Mouse (Mus musculus) midbrain, embryonic 11.5 days (tissue): Measurements from ENCODE around the gene Begain. TPM values are rescaled to one million over a fixed set of nuclear protein-coding genes. Genes with fewer than 3 reads are reported as not detected.

Experiments used
- ATAC-seq: fragments of 200-750 bp; cut with Nextera tagmentation; 2 replicates; pipeline ENCODE4 v1.8.0; 2017; ENCODE audit warnings: moderate TSS enrichment, moderate library complexity; ENCODE audit not compliant: low FRiP score
- DNase-seq: peaks from one replicate; pipeline ENCODE4 v3.0.0; 2015; ENCODE audit warnings: low spot score; ENCODE audit errors: missing footprints
- H3K27ac ChIP-seq: fragments of 300-500 bp; sonication (generic); 2 replicates; pipeline ENCODE4 v1.5.1; 2014; ENCODE audit warnings: low read depth, low read length
- H3K27me3 ChIP-seq: fragments of 300-500 bp; sonication (generic); 2 replicates; pipeline ENCODE4 v1.6.1; 2014; ENCODE audit warnings: mild to moderate bottlenecking, low read length, moderate library complexity, mixed read lengths; ENCODE audit not compliant: control insufficient read depth, insufficient read depth
- H3K36me3 ChIP-seq: fragments of 300-500 bp; sonication (generic); 2 replicates; pipeline ENCODE4 v1.6.1; 2014; ENCODE audit warnings: mild to moderate bottlenecking, low read length, moderate library complexity, mixed read lengths; ENCODE audit not compliant: control insufficient read depth, insufficient read depth
- H3K4me1 ChIP-seq: fragments of 300-500 bp; sonication (generic); 2 replicates; pipeline ENCODE4 v1.6.1; 2014; ENCODE audit warnings: low read length; ENCODE audit not compliant: control insufficient read depth, insufficient read depth
- H3K4me2 ChIP-seq: fragments of 300-500 bp; sonication (generic); 2 replicates; pipeline ENCODE4 v1.6.1; 2014; ENCODE audit warnings: mild to moderate bottlenecking, moderate library complexity
- H3K4me3 ChIP-seq: fragments of 300-500 bp; sonication (generic); 2 replicates; pipeline ENCODE4 v1.5.1; 2014; ENCODE audit warnings: low read depth, low read length
- H3K9ac ChIP-seq: fragments of 300-500 bp; sonication (generic); 2 replicates; pipeline ENCODE4 v1.6.1; 2014; ENCODE audit warnings: low read length
- H3K9me3 ChIP-seq: fragments of 300-500 bp; sonication (generic); 2 replicates; pipeline ENCODE4 v1.6.1; 2016; ENCODE audit warnings: low read length; ENCODE audit not compliant: control insufficient read depth
- WGBS: fragments of 180-500 bp; shearing (Covaris S2); extraction: QIAGEN DNeasy Blood & Tissue Kit; methylation state at CpG from one replicate; pipeline ENCODE4 v1.1.7; 2014; 5-methylcytosine and 5-hydroxymethylcytosine counted together
- polyA plus RNA-seq: library from polyadenylated mRNA; unstranded; fragments of >200 nt; fragmentation: Nextera tagmentation; extraction: Ambion mirVana; gene quantifications from 2 replicates; pipeline ENCODE4 v1.2.1, GENCODE M21; 2014

Begain gene
- polyA plus RNA-seq, 1 experiment from 2014 or later, result 9.3 TPM

- no peak overlapping the region for H3K4me2 ChIP-seq
- peaks cover 12% of the 10 kb centered on the region for H3K4me1 ChIP-seq
- H3K36me3 ChIP-seq, result no peaks in the 10 kb centered on the region
- H3K27ac ChIP-seq, result no peak overlapping the region
- H3K9me3 ChIP-seq, result no peaks in the 10 kb centered on the region
- peaks cover 8% of the 10 kb centered on the region for H3K27me3 ChIP-seq
- no peak overlapping the region for H3K4me3 ChIP-seq
- no peak overlapping the region for H3K9ac ChIP-seq
- 96% methylated on average over 2 of the region's 2 CpGs for WGBS
- ATAC-seq (no peak), DNase-seq (no peak)
These were observed 31.0 kb downstream of the Begain start for GRCm38 (mm10) chr12:109037026-109037425.

DNA sequence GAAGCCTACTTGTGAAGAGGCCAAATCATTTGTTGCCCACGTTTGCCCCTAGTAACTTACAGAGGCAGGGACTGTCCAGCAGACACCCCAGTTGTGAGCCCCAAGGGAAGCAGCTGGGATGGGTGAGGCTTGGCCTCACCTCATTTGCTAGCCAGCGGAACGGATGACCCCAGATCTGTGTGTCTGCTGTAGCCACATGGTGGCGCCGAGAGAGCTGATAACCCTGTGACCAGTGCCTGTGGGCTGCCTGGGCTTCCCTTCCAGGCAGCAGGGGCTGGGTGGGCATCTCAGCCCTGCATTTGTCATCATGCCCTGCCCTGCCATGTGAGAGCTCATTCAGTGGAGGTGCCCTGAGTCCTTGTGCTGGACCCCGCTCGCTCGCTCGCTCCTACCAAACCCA is 44.2 kb downstream of the Begain start:
- Histone ChIP-seq H3K4me3 (no peak overlapping the region), H3K27ac (no peak overlapping the region), H3K4me1 (no peaks in the 10 kb centered on the region), H3K4me2 (no peak overlapping the region), H3K36me3 (no peaks in the 10 kb centered on the region), H3K27me3 (no peaks in the 10 kb centered on the region), H3K9ac (no peak overlapping the region), H3K9me3 (no peaks in the 10 kb centered on the region)
- DNase-seq, result no peak
- ATAC-seq, result 0 out of 2 replicates have a peak, but pooled peaks have one; percentile 35
- 59% methylated on average over 9 of the region's 9 CpGs for WGBS

DNA sequence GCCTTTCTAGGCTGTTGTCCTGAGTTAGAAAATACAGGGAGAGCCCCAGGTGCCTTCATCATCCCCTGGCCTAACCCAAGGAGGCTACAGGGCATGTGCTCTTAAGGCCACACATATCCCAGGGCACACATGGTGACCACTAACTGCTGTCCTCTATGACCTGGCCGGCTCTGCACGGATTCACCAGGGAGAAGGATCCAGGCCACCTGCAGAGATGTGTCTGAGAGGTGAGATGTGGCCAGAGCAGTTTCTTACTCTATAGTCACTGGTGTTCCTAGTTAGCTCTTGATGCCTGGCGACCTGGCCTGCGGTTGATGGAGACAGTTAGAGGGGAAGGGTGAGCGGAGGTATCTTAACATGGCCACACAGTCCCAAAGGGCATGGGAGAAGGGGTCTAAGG is 45.1 kb downstream of the Begain start:
- Histone ChIP-seq H3K4me1 (no peaks in the 10 kb centered on the region), H3K36me3 (no peaks in the 10 kb centered on the region), H3K4me2 (no peak overlapping the region), H3K27me3 (no peaks in the 10 kb centered on the region), H3K27ac (no peak overlapping the region), H3K9ac (no peak overlapping the region), H3K4me3 (no peak overlapping the region), H3K9me3 (no peaks in the 10 kb centered on the region)
- DNase-seq (no peak), ATAC-seq (no peak)
- 82% methylated on average over 5 of the region's 5 CpGs for WGBS

GRCm38 (mm10) chr12:109022181-109022691 is 45.8 kb downstream of the Begain start:
- no peaks in the 10 kb centered on the region for H3K27me3 ChIP-seq
- 88% methylated on average over 10 of the region's 10 CpGs for WGBS
- H3K27ac ChIP-seq, result no peak overlapping the region
- no peak overlapping the region for H3K4me3 ChIP-seq
- ATAC-seq (no peak), DNase-seq (no peak)
- no peaks in the 10 kb centered on the region for H3K4me1 ChIP-seq
- H3K9ac ChIP-seq, result no peak overlapping the region
- no peaks in the 10 kb centered on the region for H3K9me3 ChIP-seq
- no peaks in the 10 kb centered on the region for H3K36me3 ChIP-seq
- no peak overlapping the region for H3K4me2 ChIP-seq

- Histone ChIP-seq H3K36me3 (no peaks in the 10 kb centered on the region), H3K9me3 (no peaks in the 10 kb centered on the region), H3K4me1 (no peaks in the 10 kb centered on the region), H3K4me2 (no peak overlapping the region), H3K27ac (no peak overlapping the region), H3K9ac (no peak overlapping the region), H3K27me3 (no peaks in the 10 kb centered on the region), H3K4me3 (no peak overlapping the region)
- DNase-seq (no peak), ATAC-seq (0 out of 2 replicates have a peak, but pooled peaks have one; percentile 38)
- WGBS, result 83% methylated on average over 18 of the region's 18 CpGs
These were observed 57.9 kb downstream of the Begain start for GRCm38 (mm10) chr12:109010070-109010649.

DNA sequence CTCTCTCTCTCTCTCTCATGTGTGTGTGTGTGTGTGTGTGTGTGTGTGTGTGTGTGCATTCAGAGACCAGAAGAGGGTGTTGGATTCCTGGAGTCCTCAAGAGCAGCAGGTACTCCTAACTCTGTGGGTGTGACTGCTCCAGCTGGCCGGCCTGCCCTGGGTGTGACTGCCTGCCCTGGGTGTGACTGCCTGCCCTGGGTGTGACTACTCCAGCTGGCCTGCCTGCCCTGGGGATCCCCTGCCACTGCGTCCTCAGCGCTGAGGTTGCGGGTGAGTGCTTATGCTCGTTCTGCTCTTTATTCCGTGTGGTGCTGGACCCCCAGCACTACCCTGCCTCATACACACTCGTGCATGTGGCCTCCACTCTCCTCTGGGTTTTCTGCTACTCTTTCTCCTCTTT is 65.0 kb downstream of the Begain start:
- H3K27ac ChIP-seq, result no peak overlapping the region
- no peak overlapping the region for H3K4me3 ChIP-seq
- H3K9me3 ChIP-seq, result no peaks in the 10 kb centered on the region
- WGBS, result 79% methylated on average over 7 of the region's 7 CpGs
- H3K4me1 ChIP-seq, result no peaks in the 10 kb centered on the region
- no peak for DNase-seq
- no peaks in the 10 kb centered on the region for H3K27me3 ChIP-seq
- H3K4me2 ChIP-seq, result no peak overlapping the region
- H3K9ac ChIP-seq, result no peak overlapping the region
- no peaks in the 10 kb centered on the region for H3K36me3 ChIP-seq
- no peak for ATAC-seq

DNA sequence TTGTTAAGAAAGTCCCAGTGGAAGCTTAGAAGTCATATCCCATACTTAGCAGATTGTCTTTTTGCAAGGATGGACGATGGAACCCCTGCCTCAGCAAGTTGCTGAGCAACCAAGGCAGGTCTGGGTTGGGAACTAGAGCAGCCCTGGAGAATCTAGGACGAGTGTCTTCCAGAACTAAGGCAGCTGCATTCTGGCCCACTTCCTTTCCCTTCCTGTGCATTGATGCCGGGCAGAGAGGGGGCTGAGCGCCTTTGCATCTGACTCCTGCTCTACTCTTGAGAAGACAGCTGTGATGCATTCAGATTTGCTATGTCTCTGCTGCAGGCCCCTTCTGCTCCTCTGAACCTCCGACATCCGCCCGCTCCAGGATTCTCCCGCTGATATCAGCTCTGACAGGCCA is 70.8 kb downstream of the Begain start:
- H3K9ac ChIP-seq, result no peak overlapping the region
- no peak for ATAC-seq
- no peak overlapping the region for H3K4me3 ChIP-seq
- no peak for DNase-seq
- no peaks in the 10 kb centered on the region for H3K36me3 ChIP-seq
- H3K4me2 ChIP-seq, result no peak overlapping the region
- WGBS, result 84% methylated on average over 8 of the region's 8 CpGs
- H3K9me3 ChIP-seq, result no peaks in the 10 kb centered on the region
- H3K27ac ChIP-seq, result no peak overlapping the region
- no peaks in the 10 kb centered on the region for H3K4me1 ChIP-seq
- no peaks in the 10 kb centered on the region for H3K27me3 ChIP-seq

DNA sequence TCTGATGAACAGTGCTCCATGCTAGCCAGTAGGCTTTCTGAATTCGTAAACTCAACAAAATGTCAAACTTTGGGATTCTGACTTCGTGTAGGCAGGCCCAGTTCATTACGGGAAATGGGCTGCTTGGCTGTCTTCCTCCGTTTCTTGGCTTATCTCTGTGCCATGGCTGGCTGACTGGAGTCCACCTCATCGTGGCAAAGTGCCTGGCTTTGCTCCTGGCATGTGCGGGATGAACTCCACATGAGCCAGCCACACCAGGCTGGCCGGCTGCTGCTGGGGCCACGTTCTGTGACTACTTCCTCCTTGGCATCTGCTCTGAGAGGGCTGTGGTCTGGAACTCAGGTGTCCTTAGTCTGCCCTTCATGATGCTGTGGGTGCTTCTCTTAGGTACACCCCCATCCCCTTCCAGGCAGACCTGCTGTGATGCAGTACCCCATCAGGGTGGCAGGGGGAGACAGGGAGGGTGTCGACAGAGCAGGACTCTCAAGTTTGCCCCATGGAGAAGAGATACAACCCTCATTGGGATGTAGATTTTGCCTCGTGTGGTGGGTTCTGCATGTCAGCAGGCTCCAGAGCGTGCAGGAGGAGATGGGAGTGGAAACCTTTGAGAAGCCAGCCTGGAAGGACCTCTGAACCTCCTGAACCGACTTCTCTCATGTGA is 71.9 kb downstream of the Begain start:
- Histone ChIP-seq H3K9me3 (no peaks in the 10 kb centered on the region), H3K4me3 (no peak overlapping the region)

DNA sequence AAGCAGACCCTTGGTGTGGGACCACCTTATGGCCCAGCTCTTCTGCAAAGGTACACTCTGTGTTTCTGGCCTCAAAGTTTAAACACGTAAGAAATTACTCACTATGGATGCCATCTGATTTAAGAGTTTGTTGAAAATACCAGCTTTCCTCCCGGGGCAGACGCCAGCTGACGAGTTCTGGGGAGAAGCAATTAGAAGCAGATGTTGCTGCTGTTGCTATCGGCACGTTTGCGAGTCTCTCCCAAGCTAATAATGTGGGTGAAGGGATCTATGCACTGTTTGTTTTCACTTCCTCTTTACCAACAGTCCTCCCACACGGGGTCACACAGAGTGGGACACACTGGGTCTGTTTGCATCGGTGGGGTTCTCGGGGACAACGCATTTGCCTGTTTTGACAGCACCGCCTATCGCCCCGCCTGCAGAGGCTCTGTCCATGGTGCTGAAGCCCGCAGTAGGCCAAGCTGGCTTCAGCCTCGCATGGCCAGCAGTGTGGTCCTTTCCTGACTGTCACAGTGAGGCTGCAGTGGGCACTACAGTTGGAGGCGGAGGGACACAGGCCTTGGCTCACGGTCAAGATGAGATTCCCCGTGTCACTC is 73.5 kb downstream of the Begain start:
- Histone ChIP-seq H3K27me3 (no peaks in the 10 kb centered on the region), H3K9ac (no peak overlapping the region), H3K4me3 (no peak overlapping the region), H3K4me1 (no peaks in the 10 kb centered on the region), H3K4me2 (no peak overlapping the region), H3K36me3 (no peaks in the 10 kb centered on the region), H3K27ac (no peak overlapping the region), H3K9me3 (no peaks in the 10 kb centered on the region)
- 18% methylated on average over 19 of the region's 19 CpGs for WGBS
- DNase-seq, result peak; percentile 97
- ATAC-seq, result no peak

More for the DNA sequence above, 71.9 kb downstream of the Begain start:
- no peaks in the 10 kb centered on the region for H3K36me3 ChIP-seq
- WGBS, result 77% methylated on average over 12 of the region's 12 CpGs
- no peaks in the 10 kb centered on the region for H3K27me3 ChIP-seq
- no peak overlapping the region for H3K27ac ChIP-seq
- no peak overlapping the region for H3K9ac ChIP-seq
- ATAC-seq (no peak), DNase-seq (no peak)
- H3K4me2 ChIP-seq, result no peak overlapping the region
- no peaks in the 10 kb centered on the region for H3K4me1 ChIP-seq
